Mouse (Mus musculus) small intestine, adult 2 months (tissue): ENCODE measurements around the gene Slc36a2.

Source experiments
- CTCF ChIP-seq: fragments of 200-500 bp; IDR thresholded peaks from 2 replicates; pipeline ENCODE4 v1.5.1; 2012; ENCODE audit warnings: low read depth, mild to moderate bottlenecking, control low read depth, inconsistent platforms, low read length, moderate library complexity, mixed read lengths; ENCODE audit not compliant: insufficient replicate concordance, insufficient read length; ENCODE audit errors: extremely low read depth
- POLR2A ChIP-seq: fragments of 200-500 bp; IDR thresholded peaks from 2 replicates; pipeline ENCODE4 v1.6.1; 2012; ENCODE audit warnings: low read depth, mild to moderate bottlenecking, control low read depth, inconsistent platforms, low read length, moderate library complexity

GRCm38 (mm10) chr11:55213518-55213917 is 28.6 kb upstream of the Slc36a2 start:
- TF ChIP-seq CTCF, result no peak
- peak; percentile 54; the same call in 1 of the 2 replicates for TF ChIP-seq POLR2A
